Mouse (Mus musculus) forebrain, embryonic 14.5 days (tissue): ENCODE data around the gene Slc7a7. TPM values are rescaled to one million over a fixed set of nuclear protein-coding genes. Genes with fewer than 3 reads are reported as not detected.

Source experiments
- ATAC-seq: fragments of 200-750 bp; cut with Nextera tagmentation; 2 replicates; pipeline ENCODE4 v1.8.0; 2017; ENCODE audit warnings: mild to moderate bottlenecking, moderate library complexity
- DNase-seq: peaks from one replicate; pipeline ENCODE4 v3.0.0-alpha.2; 2015; ENCODE audit warnings: low spot score
- H3K27ac ChIP-seq: fragments of 300-500 bp; sonication (generic); 2 replicates; pipeline ENCODE4 v1.5.1; 2014; ENCODE audit warnings: low read depth, mild to moderate bottlenecking, control low read depth, low read length, moderate library complexity
- H3K27me3 ChIP-seq: fragments of 300-500 bp; sonication (generic); replicated peaks from 2 replicates; pipeline ENCODE4 v1.6.1; 2014; ENCODE audit warnings: low read length, control low read depth, mixed read lengths; ENCODE audit not compliant: control insufficient read depth, insufficient read depth
- H3K36me3 ChIP-seq: fragments of 300-500 bp; sonication (generic); 2 replicates; pipeline ENCODE4 v1.6.1; 2014; ENCODE audit warnings: low read length, control low read depth; ENCODE audit not compliant: control insufficient read depth, insufficient read depth
- H3K4me1 ChIP-seq: fragments of 300-500 bp; sonication (generic); 2 replicates; pipeline ENCODE4 v1.6.1; 2014; ENCODE audit warnings: antibody characterized with exemption, low read length, control low read depth; ENCODE audit not compliant: control insufficient read depth, insufficient read depth
- H3K4me2 ChIP-seq: fragments of 300-500 bp; sonication (generic); 2 replicates; pipeline ENCODE4 v1.6.1; 2014; ENCODE audit warnings: mild to moderate bottlenecking, control low read depth, low read length
- H3K4me3 ChIP-seq: fragments of 300-500 bp; sonication (generic); 2 replicates; pipeline ENCODE4 v1.5.1; 2014; ENCODE audit warnings: low read depth, low read length, control low read depth
- H3K9ac ChIP-seq: fragments of 300-500 bp; sonication (generic); 2 replicates; pipeline ENCODE4 v1.6.1; 2014; ENCODE audit warnings: mild to moderate bottlenecking, low read length, control low read depth, moderate library complexity
- H3K9me3 ChIP-seq: fragments of 300-500 bp; sonication (generic); replicated peaks from 2 replicates; pipeline ENCODE4 v1.6.1; 2016; ENCODE audit warnings: low read length, control low read depth, mixed read lengths; ENCODE audit not compliant: control insufficient read depth
- WGBS: fragments of 180-500 bp; shearing (Covaris S2); extraction: QIAGEN DNeasy Blood & Tissue Kit; methylation state at CpG from one replicate; pipeline ENCODE4 v1.1.7; 2014; 5-methylcytosine and 5-hydroxymethylcytosine counted together
- polyA plus RNA-seq: library from polyadenylated mRNA; unstranded; fragments of >200 nt; fragmentation: Nextera tagmentation; extraction: Ambion mirVana; gene quantifications from 2 replicates; pipeline ENCODE4 v1.2.1, GENCODE M21; 2014

Gene Slc7a7
- polyA plus RNA-seq, 1 experiment from 2014 or later = 4.3 TPM

- ATAC-seq (no peak), DNase-seq (no peak)
- no peak overlapping the region for H3K4me3 ChIP-seq
- H3K27ac ChIP-seq = no peak overlapping the region
- no peaks in the 10 kb centered on the region for H3K9me3 ChIP-seq
- no peaks in the 10 kb centered on the region for H3K27me3 ChIP-seq
- no peaks in the 10 kb centered on the region for H3K36me3 ChIP-seq
- H3K4me2 ChIP-seq = no peak overlapping the region
- no peak overlapping the region for H3K9ac ChIP-seq
- 85% methylated on average over 25 of the region's 25 CpGs for WGBS
- H3K4me1 ChIP-seq = no peaks in the 10 kb centered on the region; the same call in 1 of the 2 replicates
Observed at GRCm38 (mm10) chr14:54408336-54409056, 9.1 kb downstream of the Slc7a7 start.

DNA sequence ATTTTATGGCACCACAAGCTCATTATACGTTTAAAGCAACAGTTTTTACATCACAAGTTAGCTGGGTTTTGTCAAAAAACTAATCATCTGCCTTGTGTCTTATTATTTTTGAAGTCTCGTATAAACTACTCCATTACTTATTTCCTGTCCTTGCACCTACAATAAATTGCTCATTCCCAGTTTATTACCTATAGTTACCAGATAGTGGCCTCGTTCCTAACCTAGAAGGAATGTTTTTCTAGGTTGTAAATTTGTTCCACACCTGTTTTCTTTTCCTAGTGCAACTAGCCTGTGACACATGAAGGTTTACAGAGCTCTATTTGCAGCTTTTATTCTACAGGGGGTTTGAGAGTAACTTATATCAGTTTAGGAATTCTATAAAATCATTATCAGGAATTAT is 15.9 kb downstream of the Slc7a7 start:
- Histone ChIP-seq H3K27me3 (no peaks in the 10 kb centered on the region), H3K4me2 (no peak overlapping the region), H3K4me1 (no peaks in the 10 kb centered on the region), H3K27ac (no peak overlapping the region), H3K4me3 (no peak overlapping the region), H3K9me3 (no peaks in the 10 kb centered on the region), H3K36me3 (no peaks in the 10 kb centered on the region), H3K9ac (no peak overlapping the region)
- 84% methylated on average over 3 of the region's 3 CpGs for WGBS
- ATAC-seq = no peak
- no peak for DNase-seq

- Histone ChIP-seq H3K4me3 (no peak overlapping the region), H3K9ac (no peak overlapping the region), H3K4me2 (no peak overlapping the region), H3K36me3 (no peaks in the 10 kb centered on the region), H3K27me3 (no peaks in the 10 kb centered on the region), H3K4me1 (no peaks in the 10 kb centered on the region), H3K9me3 (no peaks in the 10 kb centered on the region), H3K27ac (no peak overlapping the region)
- DNase-seq (no peak), ATAC-seq (no peak)
- 78% methylated on average over 8 of the region's 8 CpGs for WGBS
Observed at GRCm38 (mm10) chr14:54398921-54399382, 18.6 kb downstream of the Slc7a7 start.

- no peak overlapping the region for H3K27ac ChIP-seq
- DNase-seq (no peak), ATAC-seq (no peak)
- WGBS = 77% methylated on average over 7 of the region's 7 CpGs
- no peaks in the 10 kb centered on the region for H3K36me3 ChIP-seq
- no peaks in the 10 kb centered on the region for H3K27me3 ChIP-seq
- H3K4me3 ChIP-seq = no peak overlapping the region
- no peak overlapping the region for H3K9ac ChIP-seq
- H3K4me1 ChIP-seq = no peaks in the 10 kb centered on the region
- H3K4me2 ChIP-seq = no peak overlapping the region
- no peaks in the 10 kb centered on the region for H3K9me3 ChIP-seq
Observed at GRCm38 (mm10) chr14:54398528-54398916, 19.1 kb downstream of the Slc7a7 start.

DNA sequence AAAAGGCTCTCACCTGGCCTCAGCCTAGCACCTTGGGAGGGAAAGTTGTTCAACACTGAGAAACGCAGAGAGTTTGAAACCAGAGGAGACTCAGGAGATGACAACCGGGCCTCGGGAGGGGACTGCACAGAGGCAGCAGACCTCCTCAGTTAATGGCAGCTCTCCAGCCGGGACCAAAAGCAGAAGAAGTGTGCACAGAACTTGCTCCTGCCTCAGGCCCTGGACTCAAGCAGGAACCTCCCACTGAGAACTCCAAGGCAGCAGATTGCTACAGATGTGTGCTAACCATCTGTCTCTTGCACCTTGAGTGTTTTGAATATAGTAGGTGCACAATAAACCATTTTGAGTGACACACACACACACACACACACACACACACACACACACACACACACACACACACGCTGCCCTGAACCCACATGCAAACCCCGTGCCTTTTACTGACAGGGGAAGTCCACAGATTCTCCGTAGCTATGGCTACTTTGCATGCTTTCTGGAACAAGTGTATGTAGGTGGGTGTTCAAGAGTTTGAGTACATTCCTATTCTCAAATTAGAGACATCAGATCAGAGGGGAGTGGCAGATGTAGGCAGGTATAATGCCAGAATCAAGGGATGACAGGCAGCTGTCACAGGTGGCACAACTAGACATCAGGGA is 19.6 kb downstream of the Slc7a7 start:
- no peaks in the 10 kb centered on the region for H3K4me1 ChIP-seq
- H3K27me3 ChIP-seq = no peaks in the 10 kb centered on the region
- H3K36me3 ChIP-seq = no peaks in the 10 kb centered on the region
- whole genome bisulfite sequencing = 89% methylated on average over 7 of the region's 7 CpGs
- H3K27ac ChIP-seq = no peak overlapping the region
- H3K4me3 ChIP-seq = no peak overlapping the region
- H3K9me3 ChIP-seq = no peaks in the 10 kb centered on the region
- DNase-seq (no peak), ATAC-seq (no peak)
- no peak overlapping the region for H3K4me2 ChIP-seq
- H3K9ac ChIP-seq = no peak overlapping the region

- WGBS = 90% methylated on average over 7 of the region's 7 CpGs
- ATAC-seq = no peak
- Histone ChIP-seq H3K4me3 (no peak overlapping the region), H3K27me3 (no peaks in the 10 kb centered on the region), H3K36me3 (no peaks in the 10 kb centered on the region), H3K9me3 (no peaks in the 10 kb centered on the region), H3K4me1 (no peaks in the 10 kb centered on the region), H3K9ac (no peak overlapping the region), H3K27ac (no peak overlapping the region), H3K4me2 (no peak overlapping the region)
- no peak for DNase-seq
Observed at GRCm38 (mm10) chr14:54396685-54397084, 20.9 kb downstream of the Slc7a7 start.

DNA sequence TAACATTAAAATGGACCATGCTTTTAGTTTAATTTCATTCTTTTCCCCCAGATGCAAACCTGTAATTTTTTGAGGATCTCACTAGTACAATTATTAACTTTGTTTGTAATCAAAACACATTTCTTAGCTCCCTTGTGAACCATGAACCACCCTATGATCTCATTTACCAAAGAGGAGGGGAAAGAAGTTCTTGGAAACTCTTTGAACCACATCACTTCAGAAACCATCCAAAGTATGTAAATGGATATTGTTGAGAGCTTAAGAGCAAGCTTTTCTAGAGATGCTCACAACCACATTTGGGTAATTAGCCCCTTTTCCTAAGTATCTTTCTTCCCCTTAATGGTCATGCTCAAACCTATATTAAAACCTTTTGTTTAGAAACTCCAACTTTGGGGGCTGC is 23.3 kb downstream of the Slc7a7 start:
- no peaks in the 10 kb centered on the region for H3K36me3 ChIP-seq
- no peaks in the 10 kb centered on the region for H3K9me3 ChIP-seq

DNA sequence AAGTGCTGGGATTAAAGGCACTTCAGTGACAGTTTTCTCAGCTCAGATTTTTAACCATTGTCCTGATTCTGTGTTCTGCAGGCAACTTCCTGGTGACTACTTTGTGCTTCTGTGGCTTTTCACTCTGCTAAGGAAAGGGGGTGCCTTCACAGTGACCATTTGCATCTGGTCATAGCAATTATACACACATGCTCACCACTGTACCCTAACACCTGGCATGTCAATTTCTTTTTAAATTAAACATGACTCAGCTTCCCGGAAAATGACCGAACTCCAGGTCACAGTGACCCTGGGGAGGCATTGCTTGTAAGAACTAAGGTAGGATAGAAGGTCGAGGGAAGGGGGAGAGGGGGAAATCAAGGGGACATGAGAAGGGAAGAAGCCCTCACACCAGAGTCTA is 23.8 kb downstream of the Slc7a7 start:
- no peak overlapping the region for H3K4me3 ChIP-seq
- no peak for DNase-seq
- H3K27me3 ChIP-seq = no peaks in the 10 kb centered on the region
- ATAC-seq = no peak
- H3K36me3 ChIP-seq = no peaks in the 10 kb centered on the region
- no peak overlapping the region for H3K4me2 ChIP-seq
- H3K4me1 ChIP-seq = no peaks in the 10 kb centered on the region
- 79% methylated on average over 3 of the region's 3 CpGs for WGBS
- no peaks in the 10 kb centered on the region for H3K9me3 ChIP-seq
- no peak overlapping the region for H3K27ac ChIP-seq
- no peak overlapping the region for H3K9ac ChIP-seq

More for the DNA sequence above, 23.3 kb downstream of the Slc7a7 start:
- Histone ChIP-seq H3K4me3 (no peak overlapping the region), H3K27me3 (no peaks in the 10 kb centered on the region), H3K4me2 (no peak overlapping the region), H3K27ac (no peak overlapping the region), H3K9ac (no peak overlapping the region), H3K4me1 (no peaks in the 10 kb centered on the region)
- ATAC-seq (no peak), DNase-seq (no peak)

- H3K9me3 ChIP-seq = no peaks in the 10 kb centered on the region
- no peaks in the 10 kb centered on the region for H3K4me1 ChIP-seq
- no peak overlapping the region for H3K4me3 ChIP-seq
- no peak overlapping the region for H3K4me2 ChIP-seq
- H3K9ac ChIP-seq = no peak overlapping the region
- DNase-seq (no peak), ATAC-seq (no peak)
- 65% methylated on average over 6 of the region's 6 CpGs for WGBS
- H3K36me3 ChIP-seq = no peaks in the 10 kb centered on the region
- no peaks in the 10 kb centered on the region for H3K27me3 ChIP-seq
- no peak overlapping the region for H3K27ac ChIP-seq
Observed at GRCm38 (mm10) chr14:54390843-54391242, 26.7 kb downstream of the Slc7a7 start.
